Mouse (Mus musculus) embryonic facial prominence, embryonic 11.5 days (tissue): Measurements from ENCODE around the gene Ston1. TPM values are rescaled to one million over a fixed set of nuclear protein-coding genes. Genes with fewer than 3 reads are reported as not detected.

Experiments used
- ATAC-seq: fragments of 200-750 bp; cut with Nextera tagmentation; replicated peaks from 2 replicates; pipeline ENCODE4 v1.8.0; 2017; ENCODE audit warnings: low read depth; ENCODE audit not compliant: insufficient number of reproducible peaks, low FRiP score, low TSS enrichment
- DNase-seq: peaks from one replicate; pipeline ENCODE4 v3.0.0-alpha.2; 2015; ENCODE audit warnings: low spot score
- H3K27ac ChIP-seq: fragments of 300-500 bp; sonication (generic); replicated peaks from 2 replicates; pipeline ENCODE4 v1.5.1; 2014; ENCODE audit warnings: mild to moderate bottlenecking, low read depth, low read length, control low read depth
- H3K27me3 ChIP-seq: fragments of 300-500 bp; sonication (generic); 2 replicates; pipeline ENCODE4 v1.6.1; 2014; ENCODE audit warnings: mild to moderate bottlenecking, low read length, moderate library complexity, mixed read lengths; ENCODE audit not compliant: control insufficient read depth, insufficient read depth
- H3K36me3 ChIP-seq: fragments of 300-500 bp; sonication (generic); replicated peaks from 2 replicates; pipeline ENCODE4 v1.6.1; 2014; ENCODE audit warnings: low read depth, mild to moderate bottlenecking, low read length, moderate library complexity, mixed read lengths; ENCODE audit not compliant: control insufficient read depth, insufficient read depth
- H3K4me1 ChIP-seq: fragments of 300-500 bp; sonication (generic); 2 replicates; pipeline ENCODE4 v1.6.1; 2014; ENCODE audit warnings: low read length, mixed read lengths; ENCODE audit not compliant: control insufficient read depth, insufficient read depth
- H3K4me2 ChIP-seq: fragments of 300-500 bp; sonication (generic); 2 replicates; pipeline ENCODE4 v1.6.1; 2014; ENCODE audit warnings: low read depth, mild to moderate bottlenecking, control low read depth, low read length, moderate library complexity
- H3K4me3 ChIP-seq: fragments of 300-500 bp; sonication (generic); 2 replicates; pipeline ENCODE4 v1.5.1; 2014; ENCODE audit warnings: low read depth, low read length, control low read depth
- H3K9ac ChIP-seq: fragments of 300-500 bp; sonication (generic); replicated peaks from 2 replicates; pipeline ENCODE4 v1.6.1; 2014; ENCODE audit warnings: mild to moderate bottlenecking, control low read depth, low read length
- H3K9me3 ChIP-seq: fragments of 300-500 bp; sonication (generic); replicated peaks from 2 replicates; pipeline ENCODE4 v1.6.1; 2016; ENCODE audit warnings: mild to moderate bottlenecking, low read length, inconsistent platforms, mixed read lengths; ENCODE audit not compliant: control insufficient read depth
- WGBS: fragments of 180-500 bp; shearing (Covaris S2); extraction: QIAGEN DNeasy Blood & Tissue Kit; methylation state at CpG from one replicate; pipeline ENCODE4 v1.1.7; 2014; 5-methylcytosine and 5-hydroxymethylcytosine counted together
- polyA plus RNA-seq: library from polyadenylated mRNA; unstranded; fragments of >200 nt; fragmentation: Nextera tagmentation; extraction: Ambion mirVana; gene quantifications from 2 replicates; pipeline ENCODE4 v1.2.1, GENCODE M21; 2014

Gene Ston1
- polyA plus RNA-seq, 1 experiment from 2014 or later = 6.2 TPM

- WGBS = 87% methylated on average over 3 of the region's 3 CpGs
- no peaks in the 10 kb centered on the region for H3K9me3 ChIP-seq
- no peak overlapping the region for H3K4me3 ChIP-seq
- H3K4me2 ChIP-seq = no peak overlapping the region
- no peaks in the 10 kb centered on the region; the same call in 1 of the 2 replicates for H3K4me1 ChIP-seq
- no peak overlapping the region for H3K9ac ChIP-seq
- H3K36me3 ChIP-seq = no peaks in the 10 kb centered on the region
- H3K27ac ChIP-seq = no peak overlapping the region
- H3K27me3 ChIP-seq = no peaks in the 10 kb centered on the region
- ATAC-seq (no peak), DNase-seq (no peak)
These were observed 23.9 kb downstream of the Ston1 start for GRCm38 (mm10) chr17:88621374-88621773.

GRCm38 (mm10) chr17:88622711-88623110 lies 25.2 kb downstream of the Ston1 start:
- Histone ChIP-seq H3K9me3 (no peaks in the 10 kb centered on the region), H3K4me3 (no peak overlapping the region), H3K36me3 (no peaks in the 10 kb centered on the region), H3K27me3 (no peaks in the 10 kb centered on the region), H3K4me1 (no peaks in the 10 kb centered on the region; the same call in 1 of the 2 replicates), H3K4me2 (no peak overlapping the region), H3K9ac (no peak overlapping the region), H3K27ac (no peak overlapping the region)
- no peak for ATAC-seq
- 82% methylated on average over 1 of the region's 1 CpGs for WGBS
- no peak for DNase-seq

DNA sequence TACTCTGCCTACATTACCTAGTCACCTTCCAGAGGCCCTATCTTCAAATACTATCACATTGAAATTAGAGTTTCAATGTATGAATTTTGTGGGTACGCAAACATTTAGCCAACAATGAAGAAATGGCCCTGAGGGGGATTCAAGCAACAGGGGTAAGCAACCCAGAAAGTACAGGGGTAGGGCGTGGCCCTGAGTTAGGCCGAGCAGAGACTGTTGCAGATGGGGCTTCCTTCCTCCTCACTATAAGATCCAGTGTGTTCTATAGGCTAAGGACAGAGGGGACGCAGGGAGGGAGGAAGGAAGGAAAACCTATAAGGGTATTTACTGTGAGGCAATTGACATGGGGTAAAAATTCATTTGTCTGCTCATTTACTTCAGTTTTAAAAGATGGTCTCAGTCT lies 26.9 kb downstream of the Ston1 start:
- Histone ChIP-seq H3K9me3 (no peaks in the 10 kb centered on the region), H3K4me2 (no peak overlapping the region), H3K4me1 (no peaks in the 10 kb centered on the region; the same call in 1 of the 2 replicates), H3K4me3 (no peak overlapping the region), H3K27ac (no peak overlapping the region), H3K27me3 (no peaks in the 10 kb centered on the region), H3K36me3 (no peaks in the 10 kb centered on the region), H3K9ac (no peak overlapping the region)
- 90% methylated on average over 4 of the region's 4 CpGs for WGBS
- ATAC-seq (no peak), DNase-seq (no peak)

GRCm38 (mm10) chr17:88625350-88625749 lies 27.9 kb downstream of the Ston1 start:
- no peak; the same call in 1 of the 2 replicates for ATAC-seq
- no peak for DNase-seq
- 94% methylated on average over 13 of the region's 13 CpGs for WGBS
- H3K9ac ChIP-seq = no peak overlapping the region
- no peak overlapping the region for H3K4me2 ChIP-seq
- no peaks in the 10 kb centered on the region for H3K36me3 ChIP-seq
- H3K9me3 ChIP-seq = no peaks in the 10 kb centered on the region
- no peak overlapping the region for H3K4me3 ChIP-seq
- no peaks in the 10 kb centered on the region for H3K27me3 ChIP-seq
- no peaks in the 10 kb centered on the region; the same call in none of the 2 replicates for H3K4me1 ChIP-seq
- H3K27ac ChIP-seq = 0 out of 2 replicates have a peak overlapping the region, but pooled peaks have one; percentile 59

GRCm38 (mm10) chr17:88625931-88626330 lies 28.4 kb downstream of the Ston1 start:
- H3K27ac ChIP-seq = peak overlapping the region; percentile 59

GRCm38 (mm10) chr17:88626347-88626811 lies 28.9 kb downstream of the Ston1 start:
- Histone ChIP-seq H3K4me1 (no peaks in the 10 kb centered on the region; the same call in none of the 2 replicates), H3K27me3 (no peaks in the 10 kb centered on the region), H3K27ac (peak overlapping the region; percentile 59), H3K36me3 (no peaks in the 10 kb centered on the region), H3K4me3 (no peak overlapping the region), H3K9me3 (no peaks in the 10 kb centered on the region), H3K9ac (0 out of 2 replicates have a peak overlapping the region, but pooled peaks have one; percentile 13), H3K4me2 (no peak overlapping the region; the same call in 1 of the 2 replicates)
- DNase-seq = peak; percentile 64
- no peak; the same call in 1 of the 2 replicates for ATAC-seq
- 17% methylated on average over 7 of the region's 7 CpGs for WGBS

More at GRCm38 (mm10) chr17:88625931-88626330, 28.4 kb downstream of the Ston1 start:
- H3K4me3 ChIP-seq = no peak overlapping the region
- no peaks in the 10 kb centered on the region; the same call in none of the 2 replicates for H3K4me1 ChIP-seq
- DNase-seq = no peak
- 64% methylated on average over 7 of the region's 7 CpGs for WGBS
- H3K9me3 ChIP-seq = no peaks in the 10 kb centered on the region
- H3K4me2 ChIP-seq = no peak overlapping the region
- ATAC-seq = no peak
- no peaks in the 10 kb centered on the region for H3K36me3 ChIP-seq
- no peaks in the 10 kb centered on the region for H3K27me3 ChIP-seq
- H3K9ac ChIP-seq = 0 out of 2 replicates have a peak overlapping the region, but pooled peaks have one; percentile 13

- DNase-seq = no peak
- Histone ChIP-seq H3K4me1 (no peaks in the 10 kb centered on the region; the same call in none of the 2 replicates), H3K27ac (peak overlapping the region; percentile 59; the same call in 1 of the 2 replicates)
These were observed 29.7 kb downstream of the Ston1 start for GRCm38 (mm10) chr17:88627150-88627549.

GRCm38 (mm10) chr17:88628676-88629380 lies 31.3 kb downstream of the Ston1 start:
- DNase-seq = no peak
- no peaks in the 10 kb centered on the region; the same call in none of the 2 replicates for H3K4me1 ChIP-seq

More at GRCm38 (mm10) chr17:88627150-88627549, 29.7 kb downstream of the Ston1 start:
- Histone ChIP-seq H3K9me3 (no peaks in the 10 kb centered on the region), H3K27me3 (no peaks in the 10 kb centered on the region), H3K4me3 (no peak overlapping the region), H3K9ac (no peak overlapping the region), H3K4me2 (no peak overlapping the region), H3K36me3 (no peaks in the 10 kb centered on the region)
- ATAC-seq = no peak
- 78% methylated on average over 7 of the region's 7 CpGs for WGBS

More at GRCm38 (mm10) chr17:88628676-88629380, 31.3 kb downstream of the Ston1 start:
- Histone ChIP-seq H3K27ac (no peak overlapping the region; the same call in 1 of the 2 replicates), H3K27me3 (no peaks in the 10 kb centered on the region), H3K4me3 (no peak overlapping the region), H3K9me3 (no peaks in the 10 kb centered on the region), H3K36me3 (no peaks in the 10 kb centered on the region), H3K9ac (no peak overlapping the region), H3K4me2 (no peak overlapping the region)
- 58% methylated on average over 8 of the region's 10 CpGs for WGBS
- no peak for ATAC-seq
